In genomic region chr15:77078786-77079185, GRCm38 (mm10) we compare ENCODE assay signal across 18 mouse cellular contexts. TPM values are rescaled to one million over a fixed set of nuclear protein-coding genes. Genes with fewer than 3 reads are reported as not detected.
"Had no signal": no experiment of that assay in that cellular context is flagged by ENCODE, and none has a peak within 500 bp of the region (broad histone marks: within the 10 kb centered on the region; RNA-seq: fewer than 3 reads in every experiment).

No protein-coding gene starts in this region.

- H3K27ac ChIP-seq: limb, embryonic 12.5 days; midbrain, embryonic 13.5 days; neural tube, embryonic 12.5 days had no signal

- ATAC-seq: lung, postnatal 0 days; midbrain, embryonic 13.5 days had no signal

- DNase-seq: kidney, adult 8-10 months; kidney, postnatal 25 days; lung, adult 2 months; lung, postnatal 36 days; retina, postnatal 1 day; right cerebral cortex, postnatal 4 days; spleen, adult 18-20 months; thymus, adult 2 months; thymus, postnatal 36 days had no signal

- H3K4me2 ChIP-seq: limb, embryonic 12.5 days; midbrain, embryonic 13.5 days; neural tube, embryonic 12.5 days had no signal

- H3K9me3 ChIP-seq: limb, embryonic 12.5 days; midbrain, embryonic 13.5 days; neural tube, embryonic 12.5 days had no signal

- H3K27me3 ChIP-seq: limb, embryonic 12.5 days; midbrain, embryonic 13.5 days; neural tube, embryonic 12.5 days had no signal

- H3K4me3 ChIP-seq: limb, embryonic 12.5 days; midbrain, embryonic 13.5 days; neural tube, embryonic 12.5 days had no signal

- H3K9ac ChIP-seq: limb, embryonic 12.5 days; midbrain, embryonic 13.5 days; neural tube, embryonic 12.5 days had no signal

RNA-seq across cellular contexts. Expression of gene Mb, which starts 28.3 kb away (rescaled TPM):
- total RNA-seq: left cerebral cortex, postnatal 36 days; megakaryocyte progenitor cell, adult 5-6 weeks; monocyte, adult 5-6 weeks had no signal
- polyA plus RNA-seq: liver, adult 2 months; midbrain, embryonic 13.5 days had no signal

RNA-seq across cellular contexts. Expression of gene Apol6, which starts 34.3 kb away (rescaled TPM):
- total RNA-seq: megakaryocyte progenitor cell, adult 5-6 weeks; monocyte, adult 5-6 weeks had no signal
- polyA plus RNA-seq: kidney, embryonic 16.5 days; limb, embryonic 12.5 days; liver, adult 2 months; lung, postnatal 0 days; midbrain, embryonic 13.5 days; neural tube, embryonic 12.5 days had no signal
